Mouse (Mus musculus): ENCODE results near the gene Bsph1.
"Not testable (repeated sequence)": the region's sequence is repeated elsewhere in the genome, so short reads cannot be mapped to it uniquely, and the experiment has no call there.

The Bsph1 gene

DNA sequence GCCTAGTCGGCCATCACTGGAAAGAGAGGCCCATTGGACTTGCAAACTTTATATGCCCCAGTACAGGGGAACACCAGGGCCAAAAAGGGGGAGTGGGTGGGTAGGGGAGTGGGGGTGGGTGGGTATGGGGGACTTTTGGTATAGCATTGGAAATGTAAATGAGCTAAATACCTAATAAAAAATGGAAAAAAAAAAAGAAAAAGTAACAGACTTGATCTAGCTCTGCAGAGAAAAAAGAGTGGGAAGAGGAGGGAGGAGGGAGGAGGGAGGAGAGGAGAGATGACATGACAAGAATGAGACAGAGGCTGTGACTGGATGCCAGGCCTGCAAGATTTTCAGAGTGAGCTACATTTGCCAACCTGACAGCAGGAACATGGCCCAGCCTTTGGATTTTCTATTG lies at the start of gene Bsph1:
Bsph1 (plus strand) TSS at position 301 of the 400 bp plus-strand sequence.
- in situ Hi-C loops (cut with MboI, MseI) = not testable (repeated sequence)

DNA sequence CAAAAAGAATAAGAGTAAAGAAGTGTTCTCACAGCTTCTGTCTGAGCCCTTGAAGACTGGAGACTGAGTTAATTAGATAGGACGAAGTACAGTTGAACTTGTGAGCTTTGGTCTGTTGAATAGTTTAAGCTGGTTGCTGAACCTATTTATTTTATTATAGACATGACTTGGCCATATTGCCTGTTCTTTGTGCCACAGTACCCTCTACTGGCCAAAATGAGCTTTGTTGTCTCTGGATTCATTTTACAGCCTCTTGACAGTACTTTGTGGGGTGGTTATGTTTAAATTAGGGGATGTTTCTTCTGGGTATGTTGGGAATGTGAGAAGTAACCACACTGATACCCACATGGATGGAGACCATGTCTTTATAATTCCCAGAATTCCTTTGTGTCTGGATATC lies 60.9 kb downstream of the Bsph1 start:
- in situ Hi-C loops (cut with MboI, MseI) = loop anchor here (10.0 kb wide), 1 partner anchor 437 kb away; no protein-coding TSS in a partner anchor
